Mouse (Mus musculus) gastrocnemius, postnatal 36 days (tissue): ENCODE data around the gene Mlana. TPM values are rescaled to one million over a fixed set of nuclear protein-coding genes. Genes with fewer than 3 reads are reported as not detected.

Experiments
- DNase-seq, 2 experiments: peaks; one replicate each; pipeline ENCODE4 v3.0.0; 2022
- intact Hi-C: fragments of 180-260 bp; cut with DNase I; formaldehyde crosslinking; loops from one replicate; pipeline ENCODE4 v1.15.1; 2025
- total RNA-seq, 2 experiments: library from RNA; stranded (reverse); gene quantifications; 2 replicates each; pipeline ENCODE4 v1.2.3; 2021

The Mlana gene
- total RNA-seq, 2 experiments from 2014 or later, result 0.31 TPM; not detected in 1

DNA sequence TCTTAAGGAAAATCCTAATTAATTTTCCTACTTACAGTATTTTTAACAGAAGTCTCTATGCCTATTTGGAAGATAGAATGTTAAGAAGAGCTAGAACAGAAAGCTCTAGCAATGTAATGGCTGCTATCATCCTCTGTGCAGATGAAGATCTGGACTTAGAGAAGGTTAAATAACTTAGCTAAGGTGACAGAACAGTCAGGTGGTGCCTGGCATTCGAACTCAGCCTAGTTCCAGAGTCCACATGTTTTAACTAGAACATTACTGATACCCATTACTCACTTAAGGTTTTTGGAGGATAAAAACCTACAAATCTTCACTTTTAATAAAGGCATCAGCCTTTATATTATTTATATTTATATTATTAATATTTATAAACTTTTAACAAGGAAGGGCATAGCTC is 43.0 kb downstream of the Mlana start:
- no peak for DNase-seq
- intact Hi-C loops, result no loop called here

DNA sequence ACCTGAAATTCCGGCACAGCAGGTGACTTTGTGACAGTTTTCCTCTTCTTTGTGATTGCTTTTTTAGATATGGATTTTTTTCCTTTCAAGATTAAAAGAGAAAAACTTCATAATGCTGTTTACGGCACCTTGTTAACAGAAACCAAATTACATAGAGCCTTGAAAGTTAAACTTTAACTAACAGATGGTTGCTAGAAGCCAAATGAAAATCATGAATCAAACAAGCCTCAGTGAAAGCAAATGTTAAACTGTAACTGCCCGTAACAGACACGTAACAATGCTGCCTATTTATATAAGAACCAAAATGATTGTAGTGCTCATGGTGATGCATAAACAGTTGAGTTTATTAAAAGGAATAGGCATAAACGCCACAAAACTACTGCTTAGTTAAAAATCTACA is 45.9 kb downstream of the Mlana start:
- no peak for DNase-seq
- intact Hi-C loops, result no loop called here

DNA sequence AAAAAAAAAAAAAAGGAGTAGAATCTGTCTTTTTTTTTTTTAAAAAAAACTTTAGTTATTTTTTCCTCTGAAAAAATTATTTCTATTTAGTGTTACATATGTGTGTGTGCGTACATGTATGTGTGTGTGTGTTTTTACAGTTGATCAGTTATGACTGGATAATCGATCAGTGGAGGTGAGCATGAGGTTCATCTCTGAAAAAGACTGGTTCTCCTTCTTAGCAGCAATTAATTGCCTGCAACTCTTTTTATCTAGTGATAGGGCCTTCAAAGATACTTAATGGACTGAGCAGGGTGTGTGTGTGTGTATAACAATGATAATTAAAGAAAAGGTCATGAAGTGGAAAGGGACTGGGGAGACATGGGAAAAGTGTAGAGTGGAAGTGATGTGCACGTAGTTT is 53.4 kb downstream of the Mlana start:
- intact Hi-C loops, result no loop called here
- DNase-seq, result no peak

- no peak for DNase-seq
- intact Hi-C loops, result no loop called here
Observed at GRCm38 (mm10) chr19:29753939-29754338, 56.3 kb downstream of the Mlana start.

Other genes starting within 250 kb of the Mlana start
- gene Ric1, start 175.5 kb upstream of the Mlana start, total RNA-seq, result 10 to 100 TPM; 22.9 to 23.2 TPM
- 1 to 10 TPM; 6.4 to 6.6 TPM for gene Ermp1, start 49.4 kb upstream of the Mlana start, total RNA-seq
- gene 9930021J03Rik, start 108.2 kb downstream of the Mlana start, total RNA-seq, result 10 to 100 TPM in 1 of 2 experiments, 1 to 10 TPM in 1; 9.6 to 11.0 TPM
- 1 to 10 TPM; 7.4 to 9.3 TPM for gene Ranbp6, start 115.2 kb downstream of the Mlana start, total RNA-seq
- 1 to 10 TPM; 4.0 to 5.6 TPM for gene Il33, start 227.3 kb downstream of the Mlana start, total RNA-seq